Mouse (Mus musculus): ENCODE results near the gene Rcsd1. TPM values are rescaled to one million over a fixed set of nuclear protein-coding genes. Genes with fewer than 3 reads are reported as not detected.

Gene Rcsd1
- polyA plus RNA-seq, 1 experiment from 2014 or later: 6.1 TPM

DNA sequence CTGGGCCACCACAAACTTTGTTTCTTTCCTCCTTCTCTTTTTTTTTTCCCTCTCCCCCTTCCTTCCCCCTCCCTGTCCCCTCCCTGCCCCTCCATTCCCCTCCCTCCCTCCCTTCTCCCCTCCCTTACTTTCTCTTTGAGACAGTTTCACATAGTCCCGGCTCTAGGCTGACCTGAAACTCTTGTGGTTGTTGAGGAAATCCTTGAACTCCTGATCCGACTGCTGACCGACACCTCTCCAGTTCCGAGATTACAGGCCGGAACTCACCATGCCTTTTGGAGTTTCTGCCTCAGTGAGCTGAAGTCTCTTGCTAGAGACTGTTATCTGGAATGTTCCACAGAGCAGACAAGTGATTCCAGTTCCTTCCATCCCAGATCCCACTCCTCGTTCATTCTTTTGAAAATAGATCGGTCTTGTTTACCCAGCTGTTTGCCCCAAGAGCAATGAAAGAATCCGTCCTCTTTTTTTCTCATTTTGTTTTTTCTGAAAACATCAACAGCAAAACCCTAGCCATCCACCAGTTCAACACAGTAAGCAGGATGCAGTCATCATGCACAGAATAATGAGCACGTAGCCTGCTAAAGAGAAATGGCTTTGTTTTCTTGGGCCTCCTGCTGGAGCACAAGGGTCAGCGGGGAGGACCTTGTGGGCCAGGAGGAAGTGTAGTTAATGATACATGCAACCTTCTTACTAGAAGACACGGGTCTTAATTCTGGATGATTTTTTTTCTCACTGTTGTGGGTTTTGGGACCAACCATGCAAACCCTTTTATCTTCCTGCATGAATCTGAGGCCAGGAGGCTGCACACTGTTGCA lies 14.9 kb upstream of the Rcsd1 start:
- Histone ChIP-seq H3K9me3 (ENCODE audit: control insufficient read depth, low read length) (no peaks in the 10 kb centered on the region), H3K27ac (replicated peaks; ENCODE audit: low read depth, low read length) (no peak overlapping the region), H3K4me1 (ENCODE audit: control insufficient read depth, insufficient read depth, low read length) (no peaks in the 10 kb centered on the region), H3K36me3 (ENCODE audit: control insufficient read depth, insufficient read depth, low read length) (no peaks in the 10 kb centered on the region), H3K9ac (ENCODE audit: low read length) (no peak overlapping the region), H3K4me2 (ENCODE audit: low read depth, severe bottlenecking) (no peak overlapping the region), H3K27me3 (ENCODE audit: control insufficient read depth, insufficient read depth, low read length) (no peaks in the 10 kb centered on the region), H3K4me3 (ENCODE audit: low read depth, low read length) (no peak overlapping the region)
- 73% methylated on average over 11 of the region's 11 CpGs for WGBS
- DNase-seq (ENCODE audit: low spot score) (no peak), ATAC-seq (ENCODE audit: insufficient number of reproducible peaks, low FRiP score, low TSS enrichment, low read depth) (no peak)

DNA sequence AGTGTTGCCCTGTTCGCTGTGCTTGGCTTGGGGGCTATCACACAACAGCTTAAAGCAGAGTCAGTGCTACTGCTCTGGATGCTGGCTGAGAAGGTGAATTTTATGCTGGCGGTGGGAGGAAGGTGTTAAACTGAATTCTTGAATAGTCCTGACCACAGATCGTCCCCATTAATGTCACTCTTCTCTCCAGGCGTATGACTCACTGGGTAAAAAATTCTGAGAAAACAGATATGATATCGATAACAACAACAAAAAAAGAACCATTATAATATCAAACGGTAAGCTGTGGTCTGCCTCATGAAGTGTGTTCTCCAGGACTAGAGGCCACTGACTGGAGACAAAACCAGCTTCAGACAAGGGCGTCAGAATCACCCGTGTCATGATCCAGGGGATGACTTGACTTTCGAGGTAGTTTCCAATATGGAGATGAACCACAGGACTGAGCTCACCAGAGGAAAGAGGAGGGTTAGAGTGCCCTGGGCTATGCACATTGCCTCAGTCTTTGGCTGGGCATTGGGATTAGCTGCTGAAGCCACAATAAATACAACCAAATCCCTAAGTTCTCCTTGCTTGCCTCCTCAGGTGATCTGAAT lies 13.1 kb upstream of the Rcsd1 start:
- H3K9ac ChIP-seq (ENCODE audit: low read length): no peak overlapping the region
- WGBS: 93% methylated on average over 9 of the region's 9 CpGs

DNA sequence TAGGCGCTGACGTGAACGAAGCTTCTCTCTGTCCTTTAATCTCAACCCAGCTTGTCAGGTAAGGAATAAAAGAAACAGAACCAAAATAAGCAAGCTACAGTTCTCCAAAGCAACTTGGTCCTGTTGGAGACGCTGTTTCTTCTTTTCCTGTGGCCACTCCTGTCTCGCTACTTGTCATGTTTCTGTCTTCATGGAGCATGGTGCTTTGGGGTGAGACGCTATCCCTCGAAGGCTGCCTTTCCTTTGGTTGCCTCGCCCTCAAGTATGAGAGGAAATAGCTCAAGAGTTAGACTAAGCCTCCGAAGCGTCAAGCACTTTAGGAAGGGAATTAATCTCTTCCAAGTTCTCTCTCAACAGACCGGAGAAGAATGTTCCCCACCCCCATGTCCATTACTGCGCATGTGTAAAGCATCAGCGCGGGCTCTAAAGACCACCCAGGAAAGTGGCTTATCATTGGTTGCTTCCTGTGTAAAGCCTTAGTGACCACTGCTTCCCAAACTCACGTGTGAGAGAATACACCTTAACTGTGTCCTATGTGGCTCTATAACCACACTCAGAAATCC lies 9.1 kb upstream of the Rcsd1 start:
- no peak overlapping the region for H3K4me2 ChIP-seq (ENCODE audit: low read depth, severe bottlenecking)
- H3K27me3 ChIP-seq (ENCODE audit: control insufficient read depth, insufficient read depth, low read length): no peaks in the 10 kb centered on the region
- no peaks in the 10 kb centered on the region for H3K36me3 ChIP-seq (ENCODE audit: control insufficient read depth, insufficient read depth, low read length)
- no peak overlapping the region for H3K4me3 ChIP-seq (ENCODE audit: low read depth, low read length)
- no peak overlapping the region for H3K9ac ChIP-seq (ENCODE audit: low read length)
- no peak for ATAC-seq (ENCODE audit: insufficient number of reproducible peaks, low FRiP score, low TSS enrichment, low read depth)
- no peak for DNase-seq (ENCODE audit: low spot score)
- WGBS: 65% methylated on average over 15 of the region's 15 CpGs
- H3K4me1 ChIP-seq (ENCODE audit: control insufficient read depth, insufficient read depth, low read length): peaks cover 7% of the 10 kb centered on the region
- no peak overlapping the region for H3K27ac ChIP-seq (replicated peaks; ENCODE audit: low read depth, low read length)
- no peaks in the 10 kb centered on the region for H3K9me3 ChIP-seq (ENCODE audit: control insufficient read depth, low read length)

More for the DNA sequence above, 13.1 kb upstream of the Rcsd1 start:
- ATAC-seq (ENCODE audit: insufficient number of reproducible peaks, low FRiP score, low TSS enrichment, low read depth): no peak
- Histone ChIP-seq H3K4me3 (ENCODE audit: low read depth, low read length) (no peak overlapping the region), H3K9me3 (ENCODE audit: control insufficient read depth, low read length) (no peaks in the 10 kb centered on the region), H3K27ac (replicated peaks; ENCODE audit: low read depth, low read length) (no peak overlapping the region), H3K36me3 (ENCODE audit: control insufficient read depth, insufficient read depth, low read length) (no peaks in the 10 kb centered on the region), H3K4me2 (ENCODE audit: low read depth, severe bottlenecking) (no peak overlapping the region), H3K27me3 (ENCODE audit: control insufficient read depth, insufficient read depth, low read length) (no peaks in the 10 kb centered on the region), H3K4me1 (ENCODE audit: control insufficient read depth, insufficient read depth, low read length) (peaks cover 6% of the 10 kb centered on the region)
- no peak for DNase-seq (ENCODE audit: low spot score)

DNA sequence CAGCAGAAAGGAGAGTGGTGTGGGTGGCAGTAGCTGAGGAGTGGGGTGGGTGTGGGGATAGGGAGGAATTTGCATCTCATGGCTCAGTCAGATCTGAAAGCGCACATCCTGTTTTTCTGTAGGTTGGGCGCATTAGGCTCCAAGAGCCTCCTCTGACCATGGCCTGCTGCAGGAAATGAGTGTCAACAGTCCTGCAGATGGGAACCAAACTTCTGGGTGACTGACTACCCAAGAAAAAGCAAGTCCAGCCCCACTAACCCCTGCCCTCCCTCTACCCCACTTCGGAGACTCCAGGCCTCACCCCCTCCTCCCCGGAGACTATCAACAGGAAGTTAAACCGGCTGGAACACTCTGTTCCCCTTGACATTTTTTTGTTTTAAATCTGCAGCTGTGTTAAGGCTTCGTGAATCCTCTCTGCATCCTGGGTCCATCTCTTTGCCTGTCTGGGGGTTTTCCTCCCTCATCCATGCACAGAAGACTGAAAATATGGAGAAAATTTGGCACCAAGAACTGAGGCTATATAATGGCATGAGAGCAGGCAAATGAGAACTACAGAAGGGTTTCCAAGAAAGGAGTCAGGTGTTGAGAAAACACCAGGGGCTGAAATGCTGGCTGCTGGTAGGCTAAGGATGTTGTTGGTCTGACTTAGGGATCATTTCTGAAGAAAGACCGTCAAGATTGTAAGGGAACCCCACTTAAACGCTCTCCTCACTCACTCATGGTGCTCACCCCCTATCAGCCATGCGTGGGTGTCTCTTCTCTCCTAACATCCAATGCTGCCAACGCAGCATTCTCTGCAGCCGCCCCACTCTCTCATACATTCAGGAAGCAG lies 8.4 kb upstream of the Rcsd1 start:
- 0 out of 2 replicates have a peak, but pooled peaks have one; percentile 21 for ATAC-seq (ENCODE audit: insufficient number of reproducible peaks, low FRiP score, low TSS enrichment, low read depth)
- peaks cover 7% of the 10 kb centered on the region for H3K4me1 ChIP-seq (ENCODE audit: control insufficient read depth, insufficient read depth, low read length)
- WGBS: 51% methylated on average over 11 of the region's 11 CpGs

DNA sequence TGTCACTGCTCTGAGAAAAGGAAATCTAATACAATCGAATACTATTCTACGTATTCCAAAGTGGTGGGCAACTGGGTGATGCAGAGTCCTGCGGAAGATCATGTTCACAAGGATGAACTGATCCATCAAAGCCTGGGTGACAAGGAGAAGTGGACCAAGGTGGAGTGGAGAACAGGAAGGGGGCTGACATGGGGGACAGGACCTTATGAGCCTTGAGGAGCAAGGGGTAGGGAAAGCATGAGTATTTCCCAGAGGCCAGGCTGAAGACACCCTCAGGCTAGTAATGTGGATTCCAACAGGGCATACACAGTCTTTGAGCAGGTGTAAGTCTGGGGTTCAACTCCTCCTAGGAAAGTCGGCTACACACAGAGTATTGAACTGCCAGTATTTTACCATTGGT lies 6.9 kb upstream of the Rcsd1 start:
- no peaks in the 10 kb centered on the region for H3K9me3 ChIP-seq (ENCODE audit: control insufficient read depth, low read length)
- no peak overlapping the region for H3K4me2 ChIP-seq (ENCODE audit: low read depth, severe bottlenecking)
- no peak overlapping the region for H3K27ac ChIP-seq (replicated peaks; ENCODE audit: low read depth, low read length)
- ATAC-seq (ENCODE audit: insufficient number of reproducible peaks, low FRiP score, low TSS enrichment, low read depth): no peak
- H3K36me3 ChIP-seq (ENCODE audit: control insufficient read depth, insufficient read depth, low read length): no peaks in the 10 kb centered on the region
- H3K9ac ChIP-seq (ENCODE audit: low read length): no peak overlapping the region
- no peaks in the 10 kb centered on the region for H3K27me3 ChIP-seq (ENCODE audit: control insufficient read depth, insufficient read depth, low read length)
- DNase-seq (ENCODE audit: low spot score): no peak
- 87% methylated on average over 4 of the region's 4 CpGs for WGBS
- no peak overlapping the region for H3K4me3 ChIP-seq (ENCODE audit: low read depth, low read length)
- peaks cover 7% of the 10 kb centered on the region for H3K4me1 ChIP-seq (ENCODE audit: control insufficient read depth, insufficient read depth, low read length)

More for the DNA sequence above, 8.4 kb upstream of the Rcsd1 start:
- Histone ChIP-seq H3K36me3 (ENCODE audit: control insufficient read depth, insufficient read depth, low read length) (no peaks in the 10 kb centered on the region), H3K4me3 (ENCODE audit: low read depth, low read length) (no peak overlapping the region), H3K4me2 (ENCODE audit: low read depth, severe bottlenecking) (no peak overlapping the region), H3K27ac (replicated peaks; ENCODE audit: low read depth, low read length) (no peak overlapping the region), H3K27me3 (ENCODE audit: control insufficient read depth, insufficient read depth, low read length) (no peaks in the 10 kb centered on the region), H3K9me3 (ENCODE audit: control insufficient read depth, low read length) (no peaks in the 10 kb centered on the region), H3K9ac (ENCODE audit: low read length) (no peak overlapping the region)
- DNase-seq (ENCODE audit: low spot score): no peak

DNA sequence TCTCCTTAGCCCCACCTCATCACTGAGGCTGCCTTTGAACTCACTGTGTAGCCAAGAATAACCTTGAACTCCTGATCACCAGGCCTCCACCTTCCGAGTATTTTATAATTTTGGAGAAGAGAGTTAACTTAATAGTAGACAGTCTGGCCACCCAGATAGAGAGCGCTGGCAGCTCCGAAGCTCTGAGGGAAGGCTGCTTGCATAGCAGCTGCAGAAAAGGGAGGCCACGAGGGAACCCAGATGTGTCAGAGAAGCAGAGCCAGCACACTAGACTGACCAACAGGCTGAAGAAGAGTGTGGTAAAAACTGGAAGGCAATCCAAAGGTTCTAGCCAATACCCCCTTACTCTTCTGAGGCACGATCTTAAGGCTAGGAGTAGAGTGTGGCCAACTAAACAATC lies 4.2 kb upstream of the Rcsd1 start:
- ATAC-seq (ENCODE audit: insufficient number of reproducible peaks, low FRiP score, low TSS enrichment, low read depth): no peak
- DNase-seq (ENCODE audit: low spot score): no peak
- 85% methylated on average over 5 of the region's 5 CpGs for WGBS
- no peak overlapping the region for H3K4me3 ChIP-seq (ENCODE audit: low read depth, low read length)
- H3K9ac ChIP-seq (ENCODE audit: low read length): no peak overlapping the region
- H3K27ac ChIP-seq (replicated peaks; ENCODE audit: low read depth, low read length): no peak overlapping the region
- H3K4me2 ChIP-seq (ENCODE audit: low read depth, severe bottlenecking): no peak overlapping the region
- H3K9me3 ChIP-seq (ENCODE audit: control insufficient read depth, low read length): no peaks in the 10 kb centered on the region
- peaks cover 7% of the 10 kb centered on the region for H3K4me1 ChIP-seq (ENCODE audit: control insufficient read depth, insufficient read depth, low read length)
- H3K27me3 ChIP-seq (ENCODE audit: control insufficient read depth, insufficient read depth, low read length): no peaks in the 10 kb centered on the region; the same call in 1 of the 2 replicates
- H3K36me3 ChIP-seq (ENCODE audit: control insufficient read depth, insufficient read depth, low read length): no peaks in the 10 kb centered on the region

DNA sequence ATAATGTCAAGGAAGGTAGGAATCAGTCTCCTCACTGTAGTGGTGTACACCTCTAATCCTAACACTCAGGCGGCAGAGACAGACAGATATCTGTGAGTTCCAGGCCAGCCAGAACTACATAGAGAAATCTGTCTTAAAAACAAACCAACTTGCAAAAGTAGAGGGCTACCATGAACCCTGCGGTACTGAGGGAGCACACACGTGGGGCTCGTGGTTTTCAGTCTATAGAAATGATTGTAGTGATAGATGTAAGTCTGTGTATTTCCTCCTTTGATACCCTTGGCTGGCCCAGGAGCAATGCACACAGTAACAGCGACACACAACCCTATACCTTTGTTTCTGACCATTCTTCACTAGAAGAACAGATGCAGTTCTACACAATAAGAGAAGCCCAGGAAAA lies 2.4 kb upstream of the Rcsd1 start:
- no peak overlapping the region for H3K27ac ChIP-seq (replicated peaks; ENCODE audit: low read depth, low read length)
- H3K4me1 ChIP-seq (ENCODE audit: control insufficient read depth, insufficient read depth, low read length): no peaks in the 10 kb centered on the region
- H3K36me3 ChIP-seq (ENCODE audit: control insufficient read depth, insufficient read depth, low read length): no peaks in the 10 kb centered on the region
- WGBS: 86% methylated on average over 5 of the region's 5 CpGs
- no peaks in the 10 kb centered on the region for H3K9me3 ChIP-seq (ENCODE audit: control insufficient read depth, low read length)
- H3K27me3 ChIP-seq (ENCODE audit: control insufficient read depth, insufficient read depth, low read length): no peaks in the 10 kb centered on the region; the same call in 1 of the 2 replicates
- H3K4me3 ChIP-seq (ENCODE audit: low read depth, low read length): no peak overlapping the region
- ATAC-seq (ENCODE audit: insufficient number of reproducible peaks, low FRiP score, low TSS enrichment, low read depth) (no peak), DNase-seq (ENCODE audit: low spot score) (no peak)
- no peak overlapping the region for H3K9ac ChIP-seq (ENCODE audit: low read length)
- H3K4me2 ChIP-seq (ENCODE audit: low read depth, severe bottlenecking): no peak overlapping the region
